Mouse (Mus musculus) olfactory bulb, adult 2 months (tissue): ENCODE results near the gene Magi2.

Source experiments
- CTCF ChIP-seq: fragments of 200-500 bp; IDR thresholded peaks from 2 replicates; pipeline ENCODE4 v1.5.1; 2012; ENCODE audit warnings: low read depth, mild to moderate bottlenecking, low read length, moderate library complexity; ENCODE audit not compliant: insufficient read depth
- POLR2A ChIP-seq: fragments of 200-500 bp; IDR thresholded peaks from 2 replicates; pipeline ENCODE4 v1.6.1; 2012; ENCODE audit warnings: mild to moderate bottlenecking, low read depth, low read length, moderate library complexity; ENCODE audit not compliant: insufficient read depth

- TF ChIP-seq POLR2A: no peak
- no peak for TF ChIP-seq CTCF
Observed at GRCm38 (mm10) chr5:19553510-19553909, 326.7 kb downstream of the Magi2 start.
